Mouse (Mus musculus) naive thymus-derived CD4-positive, alpha-beta T cell, adult 2 months (primary cell): ENCODE measurements around the gene Ctsd.
"Not testable (repeated sequence)": the region's sequence is repeated elsewhere in the genome, so short reads cannot be mapped to it uniquely, and the experiment has no call there.

Experiments used
- DNase-seq: peaks from one replicate; pipeline ENCODE4 v3.0.0-alpha.2; 2011; ENCODE audit warnings: low read depth

Gene Ctsd

DNA sequence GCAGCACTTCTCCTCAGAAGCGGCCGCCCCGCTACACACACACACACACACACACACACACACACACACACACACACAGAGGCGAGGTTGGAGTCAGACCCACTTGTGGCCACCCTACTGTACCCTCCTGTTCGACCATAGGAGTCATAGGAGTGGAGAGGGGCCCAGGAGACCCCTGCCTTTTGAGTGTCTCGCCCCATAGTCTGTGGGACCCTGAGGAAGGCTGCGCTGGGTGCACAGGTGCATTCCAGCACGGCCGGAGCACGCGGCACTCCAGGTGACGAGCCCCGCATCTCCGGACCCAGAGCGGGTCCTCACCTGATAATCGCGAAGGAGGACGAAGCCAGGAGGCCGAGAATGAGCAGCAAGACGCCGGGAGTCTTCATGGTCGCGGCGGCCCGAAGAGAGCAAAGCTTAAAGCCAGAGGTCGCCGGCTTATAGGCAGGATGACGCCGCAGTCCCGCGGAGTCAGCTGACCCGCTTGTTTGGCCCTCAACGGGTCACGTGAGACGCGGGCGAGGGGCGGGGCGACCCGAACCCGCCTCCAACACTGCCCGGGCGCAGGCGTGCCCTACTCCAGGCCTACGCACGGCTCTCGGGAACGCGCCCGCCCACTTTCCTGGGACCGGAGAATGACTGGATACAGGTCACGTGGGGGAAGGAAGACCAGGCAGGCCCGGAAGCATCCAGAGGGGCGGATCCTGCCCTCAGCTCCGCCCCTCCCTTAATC lies at the start of gene Ctsd:
TSS of gene Ctsd (minus strand) at position 620 of the 730 bp plus-strand sequence.
- DNase-seq = peak; percentile 88

DNA sequence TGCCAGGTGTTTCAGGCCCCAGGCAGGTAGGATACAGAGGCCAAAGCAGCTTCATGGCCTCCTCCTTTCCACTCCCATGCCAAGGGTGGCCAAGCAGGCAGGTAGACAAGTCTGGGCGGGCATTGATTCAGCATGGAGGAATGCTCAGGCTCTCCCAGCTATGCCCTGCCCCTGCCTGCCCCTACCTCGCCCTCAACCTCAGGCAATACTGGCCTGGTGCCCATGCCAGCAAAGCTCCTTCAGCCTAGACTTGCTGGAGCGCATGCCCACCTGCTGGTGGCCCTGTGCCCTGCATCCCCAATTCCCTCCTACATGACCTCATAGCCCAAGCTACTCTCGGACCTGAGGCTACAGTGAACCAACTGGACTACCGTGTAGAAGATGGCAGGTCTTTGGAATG lies 49.5 kb upstream of the Ctsd start:
- DNase-seq = no peak

DNA sequence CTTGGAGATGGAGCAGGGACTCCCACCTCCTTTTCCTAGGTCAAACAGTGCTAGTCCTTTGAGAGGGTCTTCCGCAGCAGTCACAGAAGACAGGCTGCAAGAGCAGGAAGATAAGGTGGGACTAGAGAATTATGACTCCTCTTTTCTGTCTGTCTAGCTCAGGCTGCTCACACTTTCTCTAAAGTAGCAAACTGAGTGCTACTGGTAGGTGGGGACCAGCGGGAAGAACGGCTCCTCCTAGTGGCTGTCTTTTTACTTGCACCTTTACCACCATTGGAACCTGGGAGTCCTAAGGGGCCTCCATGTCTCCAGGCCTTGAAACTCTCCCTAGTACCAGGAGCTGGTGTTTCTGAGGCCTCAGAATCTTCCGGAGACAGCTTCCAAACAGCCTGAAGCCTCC lies 47.7 kb upstream of the Ctsd start:
- DNase-seq = peak; percentile 87

DNA sequence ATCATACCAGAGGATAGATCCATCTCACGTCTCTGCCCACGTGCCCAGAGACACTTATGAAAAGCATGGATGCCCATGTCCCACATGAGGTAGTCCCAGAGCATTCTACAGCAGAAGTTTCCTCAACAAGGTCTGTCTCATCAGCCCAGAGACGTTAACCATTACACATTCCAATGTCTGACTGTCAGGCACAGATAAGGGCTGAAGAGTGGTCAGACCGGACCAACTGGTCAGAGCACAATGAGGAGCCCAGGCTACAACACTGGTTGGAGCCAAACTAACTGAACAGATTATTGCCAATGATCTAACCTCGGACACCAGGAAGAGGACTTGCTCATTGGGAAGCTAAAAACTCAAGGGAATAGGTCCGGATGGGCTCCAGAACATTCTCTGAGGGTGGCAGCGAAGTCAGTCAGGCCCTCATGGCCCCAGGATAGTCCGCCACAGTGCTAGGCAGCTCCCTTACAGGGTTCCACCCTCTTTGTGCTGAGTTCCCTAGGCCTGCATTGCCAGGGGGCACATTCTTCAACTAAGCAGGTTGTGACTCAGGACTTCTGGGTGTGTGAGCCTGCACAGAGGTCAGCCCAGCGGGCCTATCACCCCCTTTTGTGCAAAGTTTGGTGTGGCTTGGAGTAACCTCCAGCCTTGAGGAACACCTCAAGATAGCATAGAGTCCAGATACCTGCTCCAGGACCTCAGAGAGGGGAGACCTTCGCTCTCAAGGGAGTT lies 46.5 kb upstream of the Ctsd start, which contains the start of gene Syt8:
TSS of gene Syt8 (plus strand) at position 714 of the 729 bp plus-strand sequence.
- DNase-seq = no peak

DNA sequence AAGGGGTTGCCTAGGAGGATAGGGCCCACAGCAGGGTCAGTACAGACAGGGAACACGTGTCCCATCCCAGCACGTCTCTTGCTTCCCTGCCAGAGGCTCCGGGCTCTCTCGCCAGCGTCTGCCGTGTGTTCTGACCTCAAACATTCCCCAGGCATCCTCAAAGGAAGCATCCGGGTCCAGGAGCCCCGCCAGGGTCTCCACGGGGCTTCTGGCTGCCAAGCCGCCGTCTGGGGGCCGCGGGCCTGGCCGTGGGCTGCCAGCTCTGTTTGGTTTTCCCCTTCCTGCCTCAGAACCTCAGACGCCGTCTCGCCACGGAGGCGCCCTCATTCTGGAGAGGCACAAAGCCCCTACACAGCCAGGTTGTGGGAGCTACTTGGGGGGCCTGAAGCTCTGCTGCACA lies 45.8 kb upstream of the Ctsd start:
- no peak for DNase-seq

DNA sequence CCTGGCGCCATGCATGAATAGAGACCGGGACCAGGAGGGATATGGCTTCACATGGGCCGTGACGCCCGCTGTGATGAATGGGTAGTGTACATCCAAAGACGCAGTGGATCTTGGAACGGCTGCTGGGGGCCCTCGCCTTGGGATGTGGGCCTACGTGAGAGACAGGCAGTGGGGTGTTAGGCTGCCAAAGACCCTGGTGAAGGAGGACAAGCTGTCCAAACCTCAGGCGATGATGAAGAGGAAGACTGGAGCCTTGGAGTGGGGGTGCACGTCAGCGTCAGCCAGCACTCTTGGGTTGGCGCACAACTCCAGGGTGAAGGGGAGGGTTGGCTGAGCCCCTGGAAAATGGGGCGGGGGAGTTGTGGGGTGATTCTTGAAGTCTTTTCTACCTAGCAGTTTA lies 43.3 kb upstream of the Ctsd start:
- DNase-seq = no peak

DNA sequence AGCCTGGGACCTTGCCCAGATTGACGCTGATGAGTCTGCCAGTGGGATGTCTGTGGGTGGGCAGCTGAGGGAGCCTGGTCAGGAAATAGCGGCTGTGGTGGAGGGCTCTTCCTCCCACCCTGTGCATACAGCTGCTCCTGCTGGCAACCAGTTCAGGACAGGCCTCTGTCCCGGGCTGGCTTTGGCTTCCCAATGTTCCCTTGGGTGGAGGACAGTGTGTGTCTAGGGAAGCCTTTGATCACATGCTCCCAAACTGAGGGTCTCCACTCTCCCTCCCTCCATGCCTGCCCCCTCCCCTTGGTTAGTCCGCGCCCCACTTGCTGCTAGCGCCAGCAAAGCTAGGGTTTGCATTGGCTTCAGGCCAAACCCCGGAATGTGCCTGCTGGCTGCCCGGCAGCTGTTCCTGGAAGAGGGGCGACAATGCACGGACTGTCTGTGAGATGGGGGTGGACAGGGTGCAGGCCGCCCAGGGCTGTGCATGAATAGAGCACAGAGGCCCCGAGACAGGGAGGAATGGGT lies 42.4 kb upstream of the Ctsd start:
- no peak for DNase-seq

DNA sequence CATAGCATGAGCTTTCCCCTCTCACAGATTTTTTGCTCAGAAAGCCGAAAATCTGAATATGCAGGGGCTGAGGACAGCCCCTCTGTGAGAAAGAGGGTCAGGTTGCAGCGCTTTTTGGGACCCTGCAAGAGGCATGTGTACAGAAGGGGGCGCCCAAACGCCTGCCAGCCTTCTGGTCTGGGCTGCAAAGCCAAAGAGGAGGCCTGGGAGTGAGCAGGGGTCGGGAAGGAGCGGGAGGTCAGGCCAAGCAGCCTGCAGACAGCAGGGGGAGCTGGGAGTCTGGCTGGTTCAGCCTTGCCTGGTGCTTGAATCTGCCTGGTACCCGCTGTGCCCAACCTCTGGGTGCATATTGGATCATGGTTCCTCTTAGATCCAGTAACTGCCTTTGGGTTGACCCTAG lies 40.4 kb upstream of the Ctsd start:
- no peak for DNase-seq

DNA sequence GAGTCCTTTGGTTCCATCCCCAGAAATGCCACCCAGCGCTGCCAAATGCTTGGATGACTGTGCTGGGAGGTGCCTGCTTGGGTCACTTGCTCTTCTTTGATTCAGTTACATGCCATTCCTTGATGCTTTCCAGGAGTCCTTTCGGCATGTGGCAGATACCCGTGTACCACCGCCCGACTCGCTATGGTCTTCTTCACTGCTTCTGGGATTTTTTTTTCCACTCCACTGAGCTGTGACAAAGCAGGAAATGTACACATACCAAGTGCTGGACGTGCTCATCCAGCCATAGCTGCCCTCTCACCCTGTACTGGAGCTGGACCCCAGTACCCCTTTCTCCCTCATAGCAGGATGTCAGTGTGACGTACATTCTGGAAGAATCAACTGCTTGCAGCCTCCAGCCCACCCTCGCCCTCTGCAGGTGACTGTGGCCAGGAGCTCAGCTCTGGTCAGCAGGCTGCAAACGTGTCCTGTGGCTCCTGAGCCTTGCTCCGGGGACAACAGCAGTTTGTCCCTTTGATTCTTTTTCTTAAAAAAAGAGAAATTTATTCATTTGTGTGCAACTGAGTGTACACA lies 37.9 kb upstream of the Ctsd start:
- DNase-seq = no peak

DNA sequence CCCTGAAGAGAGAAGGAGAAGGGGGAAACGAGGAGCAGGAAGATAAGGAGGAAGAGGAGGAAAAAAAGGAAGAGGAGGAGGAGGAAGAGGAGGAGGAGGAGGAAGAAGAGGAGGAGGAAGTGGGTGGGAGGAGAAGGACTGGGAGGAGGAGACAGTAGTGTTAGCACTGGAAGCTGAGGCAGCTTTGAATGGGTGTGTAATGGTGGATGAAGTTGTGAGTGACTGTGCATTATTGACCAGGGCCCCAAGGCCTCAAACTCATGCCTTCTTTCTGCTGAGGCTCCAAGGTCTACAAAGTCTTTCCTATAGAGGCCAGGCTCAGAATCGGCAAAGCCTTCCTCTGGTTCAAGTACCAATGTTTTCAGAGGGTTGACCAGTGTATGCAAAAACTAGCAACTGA lies 34.0 kb upstream of the Ctsd start:
- no peak for DNase-seq

DNA sequence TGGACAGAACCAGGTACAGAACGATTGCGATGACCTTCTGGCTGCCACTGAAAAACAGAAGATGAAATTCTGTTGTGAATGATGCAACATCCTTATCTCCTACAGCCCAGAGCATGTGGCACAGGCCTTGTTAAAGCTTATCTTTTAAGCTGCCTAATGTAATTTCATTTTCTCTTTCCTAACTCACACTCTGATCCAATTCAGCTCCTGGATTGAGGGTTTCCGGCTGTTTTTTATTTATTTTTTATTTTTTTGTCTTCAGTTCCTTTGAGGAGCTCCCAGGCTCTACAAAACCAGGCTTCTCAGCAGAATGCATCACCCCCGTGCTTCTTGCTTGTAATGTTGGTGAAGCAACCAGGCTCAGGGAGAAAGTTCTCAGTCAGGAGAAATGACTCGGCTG lies 32.0 kb upstream of the Ctsd start:
- DNase-seq = no peak

DNA sequence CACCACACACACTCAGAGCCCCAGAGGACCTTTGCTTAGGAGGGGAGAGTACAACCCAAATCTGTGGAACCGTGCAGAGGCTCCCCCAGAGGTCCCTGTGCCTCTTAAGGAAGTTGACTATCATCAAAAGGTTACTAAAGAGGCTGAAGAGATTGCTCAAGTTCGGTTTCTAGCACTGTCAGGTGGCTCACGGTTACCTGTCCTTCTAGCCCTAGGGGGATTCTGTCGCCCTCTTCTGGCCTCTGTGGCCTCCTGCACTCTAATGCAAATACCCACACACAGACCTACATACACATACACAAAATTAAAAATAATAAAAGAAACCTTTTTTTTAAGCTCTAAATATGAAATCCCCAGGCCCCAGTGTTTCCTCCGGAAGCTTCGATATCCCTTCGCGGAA lies 30.8 kb upstream of the Ctsd start:
- DNase-seq = no peak

DNA sequence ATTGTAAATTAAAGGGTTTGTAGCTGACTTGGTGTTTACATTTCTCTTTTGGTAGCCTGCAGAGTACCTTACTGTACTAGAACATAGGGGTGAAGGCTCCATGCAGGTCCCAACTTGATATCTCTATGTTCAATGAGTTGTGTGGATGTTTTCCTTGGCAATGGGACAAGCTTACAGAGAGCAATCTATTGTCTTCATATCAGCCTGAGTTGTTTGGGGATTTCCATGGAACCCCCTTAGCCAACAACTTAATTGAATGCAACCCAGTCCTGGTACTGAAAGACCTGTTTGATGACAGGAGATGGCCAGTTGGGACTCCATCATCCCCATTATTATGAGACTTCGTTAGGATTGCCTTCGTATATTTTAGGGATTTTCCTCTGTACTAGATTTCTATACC lies 30.2 kb upstream of the Ctsd start:
- DNase-seq = no peak

DNA sequence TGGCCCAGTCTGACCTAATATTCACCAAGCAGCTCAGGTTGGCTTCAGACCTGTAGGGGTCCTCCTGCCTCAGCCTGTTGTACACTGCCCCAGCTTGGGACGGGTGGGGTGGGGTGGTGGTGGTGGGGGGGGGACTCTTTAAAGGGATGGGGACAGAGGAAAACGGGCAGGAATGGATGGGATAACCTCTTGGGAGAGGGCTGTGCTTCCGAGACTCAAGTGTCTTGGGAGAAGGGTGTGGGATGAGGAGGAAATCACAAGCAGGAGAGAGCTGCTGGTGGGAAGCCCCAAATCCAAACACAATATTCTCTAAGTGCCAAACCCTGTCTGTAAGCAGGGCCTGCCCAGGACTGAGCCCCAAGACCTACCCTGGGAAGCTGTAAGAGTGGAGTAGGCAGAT lies 28.4 kb upstream of the Ctsd start:
- no peak for DNase-seq

DNA sequence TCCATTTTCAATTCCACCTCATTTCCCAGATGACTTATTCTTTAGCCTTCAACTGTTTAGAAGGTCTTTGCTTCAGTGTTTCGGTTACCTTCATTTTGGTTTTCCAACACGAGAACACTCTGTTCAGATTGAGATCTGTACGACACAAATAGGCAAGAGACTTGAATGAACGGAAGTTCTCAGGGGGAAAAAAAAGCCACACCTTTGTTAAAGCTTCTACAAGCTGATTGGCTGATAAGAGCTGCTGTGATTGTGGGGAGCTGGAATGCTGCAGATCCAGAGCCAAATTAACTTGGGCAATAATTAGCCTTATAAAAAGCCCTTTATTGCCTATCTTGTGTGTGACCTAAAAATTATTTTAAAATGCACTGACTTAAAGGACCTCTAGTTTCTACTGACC lies 27.5 kb upstream of the Ctsd start:
- no peak for DNase-seq

DNA sequence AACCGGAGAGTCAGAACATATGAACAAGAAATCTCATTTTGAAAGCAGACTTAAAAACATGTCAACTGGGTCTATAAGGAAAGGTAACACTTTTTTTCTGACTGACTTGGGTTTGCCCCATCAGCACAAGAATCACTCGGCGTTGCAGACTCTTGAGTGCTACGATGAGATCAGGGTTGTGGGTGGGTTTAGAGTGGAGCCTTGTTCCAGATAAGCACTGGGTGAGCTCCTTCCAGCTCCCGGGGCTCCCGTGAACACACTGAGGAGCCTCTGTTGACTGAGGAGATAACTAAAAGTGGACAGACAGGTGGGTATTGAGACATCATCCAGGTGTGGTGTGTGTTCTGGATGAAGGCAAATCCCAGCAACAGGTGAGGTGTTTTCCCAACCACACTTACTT lies 25.4 kb upstream of the Ctsd start:
- DNase-seq = no peak

DNA sequence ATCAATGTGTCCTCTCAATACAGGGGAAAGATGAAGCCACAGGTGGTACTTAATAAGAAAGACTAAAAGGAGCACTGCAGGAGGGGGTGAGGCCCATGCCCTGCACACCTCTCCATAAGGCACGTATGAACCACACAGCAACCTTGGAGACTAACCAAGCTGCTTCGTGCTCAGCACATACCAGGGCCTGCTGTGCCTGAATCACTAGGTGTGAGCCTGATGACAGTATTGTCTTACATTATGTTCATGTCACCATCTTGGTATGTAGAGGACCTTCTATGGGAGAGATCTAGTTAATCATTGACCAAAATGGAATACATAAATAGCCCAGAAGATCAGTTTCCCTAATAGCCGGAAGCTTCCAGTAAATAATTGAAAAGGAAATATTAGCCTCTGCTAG lies 21.8 kb upstream of the Ctsd start:
- DNase-seq = no peak

DNA sequence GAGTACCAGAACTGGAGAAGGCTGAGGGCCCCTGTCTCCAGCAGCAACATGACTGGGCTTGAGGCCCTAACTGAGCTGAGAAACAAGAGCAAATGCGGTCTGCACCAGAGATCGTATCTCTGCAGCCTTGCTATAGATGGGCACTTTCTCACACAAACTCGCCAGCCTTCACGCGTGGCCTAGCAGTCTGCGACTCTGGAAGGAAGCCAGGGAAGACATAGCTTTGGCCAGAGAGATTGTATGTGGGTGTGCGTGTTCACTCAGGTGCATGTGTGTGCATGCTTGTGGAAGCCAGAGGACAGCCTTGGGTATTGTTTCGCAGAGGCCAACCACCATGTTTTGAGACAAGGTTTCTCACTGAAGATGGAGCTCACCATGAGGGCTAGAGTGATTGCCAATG lies 20.8 kb upstream of the Ctsd start:
- no peak for DNase-seq

DNA sequence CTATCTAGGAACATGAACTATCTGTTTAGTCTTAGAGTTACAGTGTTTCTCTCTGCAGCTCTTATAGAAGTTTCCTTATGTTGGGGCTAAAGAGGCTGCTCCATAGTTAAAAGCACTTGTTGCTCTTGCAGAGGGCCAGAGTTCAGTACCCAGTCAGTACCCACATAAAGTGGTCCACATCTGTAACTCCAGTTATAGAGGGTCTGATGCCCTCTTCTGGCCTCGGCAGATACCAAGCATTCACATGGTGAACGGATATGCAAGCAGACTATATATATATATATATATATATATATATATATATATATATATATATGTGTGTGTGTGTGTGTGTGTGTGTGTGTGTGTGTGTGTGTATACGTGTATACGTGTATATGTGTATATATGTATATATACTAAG lies 20.1 kb upstream of the Ctsd start:
- peak; percentile 51 for DNase-seq

DNA sequence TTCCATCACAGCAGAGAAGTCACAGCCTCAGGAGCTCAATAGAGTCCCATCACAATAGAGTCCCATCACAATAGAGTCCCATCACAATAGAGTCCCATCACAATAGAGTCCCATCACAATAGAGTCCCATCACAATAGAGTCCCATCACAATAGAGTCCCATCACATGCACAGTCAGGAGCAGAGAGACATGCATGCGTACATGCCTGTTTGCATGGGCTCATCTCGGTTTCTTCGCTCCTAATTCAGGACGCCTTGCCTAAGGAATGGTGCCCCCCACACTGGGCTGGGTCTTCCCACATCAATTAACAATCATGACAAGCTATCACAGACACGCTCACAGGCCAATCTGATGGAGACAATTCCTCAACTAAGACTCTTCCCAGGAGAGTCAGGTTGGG lies 17.3 kb upstream of the Ctsd start:
- DNase-seq = not testable (repeated sequence)

DNA sequence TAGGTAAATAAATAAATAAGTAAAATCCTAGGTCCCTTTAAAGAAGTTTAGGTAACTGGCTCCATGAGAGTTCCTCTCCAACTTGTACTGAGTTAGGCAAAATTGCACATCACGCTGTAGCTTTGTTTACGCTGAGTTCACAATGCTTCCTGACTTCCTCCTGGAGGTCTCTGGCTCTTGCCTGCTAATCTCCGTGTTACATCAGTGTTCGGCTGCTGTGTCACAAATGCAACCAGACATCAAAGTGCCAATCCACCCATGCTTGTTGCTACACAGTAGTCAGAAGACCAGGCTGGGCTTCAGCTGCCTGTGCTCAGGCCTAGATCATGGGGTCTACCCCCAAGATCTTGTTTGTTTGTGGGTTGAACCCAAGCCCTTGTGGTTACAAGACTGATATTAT lies 15.8 kb upstream of the Ctsd start:
- DNase-seq = no peak

DNA sequence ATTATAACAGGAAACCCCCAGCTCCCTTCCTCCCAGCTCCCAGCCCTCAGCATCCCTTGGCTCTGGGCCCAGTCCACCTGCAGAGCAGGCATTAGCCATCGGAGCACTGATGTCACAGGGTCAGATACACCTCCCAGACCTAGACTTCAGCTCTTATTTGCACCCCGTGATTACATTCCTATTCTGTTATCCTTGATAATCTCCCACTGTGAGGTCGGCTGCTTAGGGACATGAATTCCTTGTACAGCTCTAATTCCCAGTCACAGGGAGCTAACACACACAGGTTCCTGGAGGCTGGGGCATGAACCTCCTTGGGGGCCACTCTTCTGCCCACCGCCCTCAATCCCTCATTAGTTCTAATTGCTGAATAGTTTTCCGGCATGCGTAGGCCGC lies 12.9 kb upstream of the Ctsd start:
- no peak for DNase-seq

DNA sequence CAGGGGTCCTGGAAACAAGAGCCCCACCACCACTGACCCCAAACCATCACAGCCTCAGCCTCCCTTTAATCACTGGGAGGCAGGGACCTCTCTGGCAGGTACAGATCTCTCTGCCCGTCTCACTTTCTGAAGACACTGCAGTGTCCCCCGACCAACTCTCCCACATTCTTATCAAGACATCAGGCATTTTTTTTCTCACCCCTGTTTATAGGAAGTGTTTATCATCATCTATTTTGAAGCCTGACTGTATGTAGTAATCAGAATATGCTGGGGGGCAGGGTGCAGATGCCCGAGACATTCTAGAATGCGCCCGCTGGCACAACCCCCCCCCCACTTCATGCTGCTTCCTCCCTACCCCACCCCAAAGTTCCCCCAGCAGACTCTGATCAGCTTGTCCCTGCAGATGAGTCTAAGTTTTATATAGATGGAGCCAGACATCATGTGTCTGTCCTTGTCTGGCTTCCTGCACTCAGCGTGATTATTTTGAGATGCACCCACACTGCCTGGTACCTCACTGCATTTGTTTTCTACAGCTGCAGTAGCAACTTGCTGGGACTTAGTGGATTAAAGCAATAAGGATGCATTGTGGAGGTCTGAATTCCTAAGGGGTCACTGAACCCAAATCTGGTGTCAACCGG lies 12.4 kb upstream of the Ctsd start:
- DNase-seq = no peak
